Mouse (Mus musculus): ENCODE data around the gene Fam78a. TPM values are rescaled to one million over a fixed set of nuclear protein-coding genes. Genes with fewer than 3 reads are reported as not detected.

The Fam78a gene
- polyA plus RNA-seq, 1 experiment, result 3.0 TPM

DNA sequence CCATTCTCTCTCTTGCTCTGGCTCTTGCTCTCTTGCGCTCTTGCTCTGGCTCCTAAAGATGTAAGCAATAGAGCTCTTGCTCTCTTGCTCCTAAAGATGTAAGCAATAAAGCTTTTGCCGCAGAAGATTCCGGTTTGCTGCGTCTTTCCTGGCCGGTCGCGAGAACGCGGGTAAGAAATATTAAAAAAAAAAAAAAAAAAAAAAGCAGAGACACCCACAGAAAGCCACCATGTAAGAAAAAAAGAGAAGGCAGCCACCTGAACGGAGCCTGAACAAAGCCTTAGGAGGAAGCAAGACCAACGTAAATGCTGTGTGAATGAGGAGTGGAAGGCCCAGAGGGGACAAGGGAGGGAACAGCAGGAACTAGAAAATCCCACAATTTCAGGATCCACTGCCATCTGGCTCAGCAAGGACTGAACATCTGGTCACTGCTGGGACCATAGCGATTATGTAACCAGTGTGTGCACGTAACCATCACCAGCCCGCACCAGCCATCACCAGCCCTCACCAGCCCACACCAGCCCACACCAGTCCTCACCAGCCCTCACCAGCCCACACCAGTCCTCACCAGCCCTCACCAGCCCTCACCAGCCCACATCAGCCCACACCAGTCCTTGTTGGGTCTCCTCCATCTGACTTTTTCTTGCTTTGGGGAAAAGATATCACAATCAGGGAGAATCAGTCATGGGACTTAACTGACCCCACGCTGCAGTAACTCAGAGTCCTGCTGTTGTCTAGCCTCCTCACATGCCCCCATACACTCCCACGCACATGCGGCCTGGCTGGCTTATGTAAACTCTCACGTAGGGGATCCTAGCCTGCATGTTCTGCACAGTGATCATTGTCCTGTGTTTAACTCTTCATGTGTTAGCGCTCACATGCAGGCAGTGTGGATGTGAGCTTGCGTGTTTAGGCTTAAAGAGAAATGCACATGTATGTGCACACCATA lies 35.4 kb upstream of the Fam78a start:
- TF ChIP-seq EP300 (IDR thresholded peaks at IDR 0.05; ENCODE audit: insufficient read depth, low read depth, low read length) (no peak), CTCF (IDR thresholded peaks at IDR 0.05; ENCODE audit: low read depth, low read length) (no peak), POLR2A (IDR thresholded peaks at IDR 0.05; ENCODE audit: insufficient read depth, low read length) (no peak)
- Histone ChIP-seq H3K27ac (ENCODE audit: insufficient read depth, low read length) (no peak overlapping the region), H3K9me3 (replicated peaks; ENCODE audit: control insufficient read depth, insufficient read depth, low read length, poor library complexity, severe bottlenecking) (peaks cover 18% of the 10 kb centered on the region), H3K9ac (ENCODE audit: low read depth, poor library complexity, severe bottlenecking) (no peak overlapping the region), H3K27me3 (ENCODE audit: control insufficient read depth, insufficient read depth, low read length, poor library complexity, severe bottlenecking) (no peaks in the 10 kb centered on the region), H3K4me3 (ENCODE audit: low read depth, low read length) (no peak overlapping the region), H3K36me3 (ENCODE audit: control insufficient read depth, insufficient read depth, low read length, poor library complexity, severe bottlenecking) (no peaks in the 10 kb centered on the region), H3K4me1 (ENCODE audit: control insufficient read depth, insufficient read depth, low read length) (no peaks in the 10 kb centered on the region)

- Histone ChIP-seq H3K36me3 (ENCODE audit: control insufficient read depth, insufficient read depth, low read length, poor library complexity, severe bottlenecking) (no peaks in the 10 kb centered on the region), H3K9me3 (replicated peaks; ENCODE audit: control insufficient read depth, insufficient read depth, low read length, poor library complexity, severe bottlenecking) (peaks cover 18% of the 10 kb centered on the region), H3K27me3 (ENCODE audit: control insufficient read depth, insufficient read depth, low read length, poor library complexity, severe bottlenecking) (no peaks in the 10 kb centered on the region), H3K9ac (ENCODE audit: low read depth, poor library complexity, severe bottlenecking) (no peak overlapping the region), H3K4me1 (ENCODE audit: control insufficient read depth, insufficient read depth, low read length) (no peaks in the 10 kb centered on the region), H3K4me3 (ENCODE audit: low read depth, low read length) (no peak overlapping the region), H3K27ac (ENCODE audit: insufficient read depth, low read length) (no peak overlapping the region)
- no peak for TF ChIP-seq POLR2A (IDR thresholded peaks at IDR 0.05; ENCODE audit: insufficient read depth, low read length)
- TF ChIP-seq CTCF (IDR thresholded peaks at IDR 0.05; ENCODE audit: low read depth, low read length), result no peak
- TF ChIP-seq EP300 (IDR thresholded peaks at IDR 0.05; ENCODE audit: insufficient read depth, low read depth, low read length), result no peak
Measured at GRCm38 (mm10) chr2:32115851-32116268, 31.2 kb upstream of the Fam78a start.

DNA sequence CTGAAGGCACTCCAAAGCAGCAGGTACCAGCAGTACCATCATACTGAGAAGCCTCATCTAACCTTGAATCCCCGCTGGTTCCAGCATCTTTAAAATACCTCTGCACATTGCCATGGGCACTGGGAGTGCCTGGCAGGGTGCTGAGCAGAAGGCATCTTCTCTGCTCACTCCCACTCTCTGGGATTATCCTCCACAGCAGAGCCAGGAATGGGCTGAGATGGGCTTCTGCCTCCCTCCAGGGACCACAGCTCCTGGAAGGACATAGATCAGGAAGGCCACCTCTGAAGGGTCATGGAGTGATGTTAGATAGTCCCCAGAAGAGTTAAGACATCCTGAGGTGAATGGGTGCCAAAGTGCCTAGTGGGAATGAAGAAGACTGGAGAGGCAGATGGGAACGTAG lies 27.9 kb upstream of the Fam78a start:
- Histone ChIP-seq H3K36me3 (ENCODE audit: control insufficient read depth, insufficient read depth, low read length, poor library complexity, severe bottlenecking) (no peaks in the 10 kb centered on the region), H3K4me1 (ENCODE audit: control insufficient read depth, insufficient read depth, low read length) (no peaks in the 10 kb centered on the region), H3K9ac (ENCODE audit: low read depth, poor library complexity, severe bottlenecking) (no peak overlapping the region), H3K27ac (ENCODE audit: insufficient read depth, low read length) (no peak overlapping the region), H3K9me3 (replicated peaks; ENCODE audit: control insufficient read depth, insufficient read depth, low read length, poor library complexity, severe bottlenecking) (peaks cover 11% of the 10 kb centered on the region), H3K4me3 (ENCODE audit: low read depth, low read length) (no peak overlapping the region), H3K27me3 (ENCODE audit: control insufficient read depth, insufficient read depth, low read length, poor library complexity, severe bottlenecking) (no peaks in the 10 kb centered on the region)
- TF ChIP-seq CTCF (IDR thresholded peaks at IDR 0.05; ENCODE audit: low read depth, low read length), result no peak
- no peak for TF ChIP-seq EP300 (IDR thresholded peaks at IDR 0.05; ENCODE audit: insufficient read depth, low read depth, low read length)
- TF ChIP-seq POLR2A (IDR thresholded peaks at IDR 0.05; ENCODE audit: insufficient read depth, low read length), result no peak

- TF ChIP-seq POLR2A (IDR thresholded peaks at IDR 0.05; ENCODE audit: insufficient read depth, low read length), result no peak
- TF ChIP-seq CTCF (IDR thresholded peaks at IDR 0.05; ENCODE audit: low read depth, low read length), result no peak
- no peak for TF ChIP-seq EP300 (IDR thresholded peaks at IDR 0.05; ENCODE audit: insufficient read depth, low read depth, low read length)
- Histone ChIP-seq H3K27ac (ENCODE audit: insufficient read depth, low read length) (no peak overlapping the region), H3K4me3 (ENCODE audit: low read depth, low read length) (no peak overlapping the region)
Measured at GRCm38 (mm10) chr2:32111268-32111667, 26.6 kb upstream of the Fam78a start.

GRCm38 (mm10) chr2:32105930-32106329 lies 21.3 kb upstream of the Fam78a start:
- Histone ChIP-seq H3K36me3 (ENCODE audit: control insufficient read depth, insufficient read depth, low read length, poor library complexity, severe bottlenecking) (no peaks in the 10 kb centered on the region), H3K9ac (ENCODE audit: low read depth, poor library complexity, severe bottlenecking) (no peak overlapping the region), H3K4me1 (ENCODE audit: control insufficient read depth, insufficient read depth, low read length) (no peaks in the 10 kb centered on the region), H3K27ac (ENCODE audit: insufficient read depth, low read length) (no peak overlapping the region), H3K9me3 (replicated peaks; ENCODE audit: control insufficient read depth, insufficient read depth, low read length, poor library complexity, severe bottlenecking) (no peaks in the 10 kb centered on the region), H3K4me3 (ENCODE audit: low read depth, low read length) (no peak overlapping the region), H3K27me3 (ENCODE audit: control insufficient read depth, insufficient read depth, low read length, poor library complexity, severe bottlenecking) (no peaks in the 10 kb centered on the region)
- no peak for TF ChIP-seq CTCF (IDR thresholded peaks at IDR 0.05; ENCODE audit: low read depth, low read length)
- no peak for TF ChIP-seq EP300 (IDR thresholded peaks at IDR 0.05; ENCODE audit: insufficient read depth, low read depth, low read length)
- TF ChIP-seq POLR2A (IDR thresholded peaks at IDR 0.05; ENCODE audit: insufficient read depth, low read length), result no peak

More at GRCm38 (mm10) chr2:32111268-32111667, 26.6 kb upstream of the Fam78a start:
- Histone ChIP-seq H3K36me3 (ENCODE audit: control insufficient read depth, insufficient read depth, low read length, poor library complexity, severe bottlenecking) (no peaks in the 10 kb centered on the region), H3K9me3 (replicated peaks; ENCODE audit: control insufficient read depth, insufficient read depth, low read length, poor library complexity, severe bottlenecking) (peaks cover 4% of the 10 kb centered on the region), H3K27me3 (ENCODE audit: control insufficient read depth, insufficient read depth, low read length, poor library complexity, severe bottlenecking) (no peaks in the 10 kb centered on the region), H3K4me1 (ENCODE audit: control insufficient read depth, insufficient read depth, low read length) (no peaks in the 10 kb centered on the region), H3K9ac (ENCODE audit: low read depth, poor library complexity, severe bottlenecking) (no peak overlapping the region)

Data from ES-Bruce4 (cell line).